Mouse (Mus musculus) stomach, postnatal 0 days (tissue): ENCODE measurements around the gene Fam114a1. TPM values are rescaled to one million over a fixed set of nuclear protein-coding genes. Genes with fewer than 3 reads are reported as not detected.

ENCODE experiments used
- ATAC-seq: fragments of 200-750 bp; cut with Nextera tagmentation; 2 replicates; pipeline ENCODE4 v1.8.0; 2017; ENCODE audit not compliant: low FRiP score, low TSS enrichment
- DNase-seq: peaks from one replicate; pipeline ENCODE4 v3.0.0-alpha.2; 2016; ENCODE audit warnings: low spot score
- H3K27ac ChIP-seq: fragments of 300-500 bp; sonication (generic); replicated peaks from 2 replicates; pipeline ENCODE4 v1.5.1; 2014; ENCODE audit warnings: mild to moderate bottlenecking, control low read depth
- H3K27me3 ChIP-seq: fragments of 300-500 bp; sonication (generic); 2 replicates; pipeline ENCODE4 v1.6.1; 2014; ENCODE audit warnings: low read length; ENCODE audit not compliant: control insufficient read depth, insufficient read depth
- H3K36me3 ChIP-seq: fragments of 300-500 bp; sonication (generic); 2 replicates; pipeline ENCODE4 v1.6.1; 2014; ENCODE audit warnings: low read length, mixed read lengths; ENCODE audit not compliant: control insufficient read depth, insufficient read depth
- H3K4me1 ChIP-seq: fragments of 300-500 bp; sonication (generic); replicated peaks from 2 replicates; pipeline ENCODE4 v1.6.1; 2014; ENCODE audit warnings: antibody characterized with exemption; ENCODE audit not compliant: control insufficient read depth, insufficient read depth
- H3K4me2 ChIP-seq: fragments of 300-500 bp; sonication (generic); replicated peaks from 2 replicates; pipeline ENCODE4 v1.6.1; 2014; ENCODE audit warnings: low read depth, mild to moderate bottlenecking, control low read depth, moderate library complexity
- H3K4me3 ChIP-seq: fragments of 300-500 bp; sonication (generic); 2 replicates; pipeline ENCODE4 v1.5.1; 2014; ENCODE audit warnings: low read depth, low read length, control low read depth
- H3K9ac ChIP-seq: fragments of 300-500 bp; sonication (generic); 2 replicates; pipeline ENCODE4 v1.6.1; 2014; ENCODE audit warnings: mild to moderate bottlenecking, low read length, control low read depth, mixed read lengths
- H3K9me3 ChIP-seq: fragments of 300-500 bp; sonication (generic); 2 replicates; pipeline ENCODE4 v1.6.1; 2016; ENCODE audit warnings: low read length; ENCODE audit not compliant: control insufficient read depth
- CTCF ChIP-seq: IDR thresholded peaks from 2 replicates; pipeline ENCODE4 v1.5.1; 2016; ENCODE audit warnings: antibody characterized with exemption, low read depth, mild to moderate bottlenecking, moderate library complexity
- EP300 ChIP-seq: optimal IDR thresholded peaks from 2 replicates; pipeline ENCODE3; 2016; ENCODE audit warnings: antibody characterized with exemption
- WGBS: fragments of 180-500 bp; shearing (Covaris S2); extraction: QIAGEN DNeasy Blood & Tissue Kit; methylation state at CpG from one replicate; pipeline ENCODE4 v1.1.7; 2014; 5-methylcytosine and 5-hydroxymethylcytosine counted together
- polyA plus RNA-seq: library from polyadenylated mRNA; unstranded; fragments of >200 nt; fragmentation: Nextera tagmentation; extraction: Ambion mirVana; gene quantifications from 2 replicates; pipeline ENCODE4 v1.2.1, GENCODE M21; 2015

The Fam114a1 gene
- polyA plus RNA-seq, 1 experiment from 2014 or later = 31.0 TPM

- DNase-seq (peak; percentile 42), ATAC-seq (no peak)
- Histone ChIP-seq H3K36me3 (peaks cover 15% of the 10 kb centered on the region), H3K4me1 (no peaks in the 10 kb centered on the region), H3K9ac (no peak overlapping the region), H3K27me3 (no peaks in the 10 kb centered on the region), H3K9me3 (no peaks in the 10 kb centered on the region), H3K4me3 (no peak overlapping the region), H3K4me2 (no peak overlapping the region), H3K27ac (no peak overlapping the region)
- TF ChIP-seq CTCF = no peak
- TF ChIP-seq EP300 = no peak
- WGBS = 49% methylated on average over 6 of the region's 6 CpGs
These were observed 56.0 kb downstream of the Fam114a1 start for GRCm38 (mm10) chr5:65025916-65026315.

- Histone ChIP-seq H3K36me3 (peaks cover 14% of the 10 kb centered on the region), H3K4me3 (no peak overlapping the region), H3K4me1 (no peaks in the 10 kb centered on the region), H3K9ac (no peak overlapping the region), H3K27ac (no peak overlapping the region), H3K9me3 (no peaks in the 10 kb centered on the region), H3K4me2 (no peak overlapping the region), H3K27me3 (no peaks in the 10 kb centered on the region)
- WGBS = 67% methylated on average over 9 of the region's 9 CpGs
- ATAC-seq (no peak), DNase-seq (no peak)
- TF ChIP-seq CTCF (no peak), EP300 (no peak)
These were observed 56.9 kb downstream of the Fam114a1 start for GRCm38 (mm10) chr5:65026776-65027175.

GRCm38 (mm10) chr5:65028019-65028418 lies 58.1 kb downstream of the Fam114a1 start:
- Histone ChIP-seq H3K27me3 (no peaks in the 10 kb centered on the region), H3K9me3 (no peaks in the 10 kb centered on the region), H3K4me2 (no peak overlapping the region), H3K9ac (no peak overlapping the region), H3K36me3 (peaks cover 17% of the 10 kb centered on the region), H3K27ac (no peak overlapping the region), H3K4me3 (no peak overlapping the region), H3K4me1 (no peaks in the 10 kb centered on the region)
- no peak for DNase-seq
- 38% methylated on average over 9 of the region's 9 CpGs for WGBS
- TF ChIP-seq CTCF (no peak), EP300 (no peak)
- ATAC-seq = no peak

GRCm38 (mm10) chr5:65036597-65036996 lies 66.7 kb downstream of the Fam114a1 start:
- Histone ChIP-seq H3K36me3 (peaks cover 20% of the 10 kb centered on the region), H3K4me1 (no peaks in the 10 kb centered on the region), H3K27me3 (no peaks in the 10 kb centered on the region), H3K9ac (no peak overlapping the region), H3K4me3 (no peak overlapping the region), H3K4me2 (no peak overlapping the region), H3K27ac (no peak overlapping the region), H3K9me3 (no peaks in the 10 kb centered on the region)
- TF ChIP-seq CTCF (no peak), EP300 (no peak)
- WGBS = 81% methylated on average over 13 of the region's 13 CpGs
- no peak for DNase-seq
- ATAC-seq = no peak

GRCm38 (mm10) chr5:65038305-65038704 lies 68.4 kb downstream of the Fam114a1 start:
- DNase-seq (no peak), ATAC-seq (no peak; the same call in 1 of the 2 replicates)
- Histone ChIP-seq H3K9ac (no peak overlapping the region), H3K36me3 (peaks cover 15% of the 10 kb centered on the region), H3K9me3 (no peaks in the 10 kb centered on the region), H3K4me2 (no peak overlapping the region; the same call in 1 of the 2 replicates), H3K4me1 (no peaks in the 10 kb centered on the region), H3K27me3 (no peaks in the 10 kb centered on the region), H3K27ac (0 out of 2 replicates have a peak overlapping the region, but pooled peaks have one; percentile 30), H3K4me3 (no peak overlapping the region)
- TF ChIP-seq EP300 (no peak), CTCF (no peak)
- WGBS = 52% methylated on average over 9 of the region's 9 CpGs

- no peak for DNase-seq
- Histone ChIP-seq H3K4me3 (no peak overlapping the region), H3K4me1 (no peaks in the 10 kb centered on the region), H3K27ac (peak overlapping the region; percentile 71), H3K27me3 (no peaks in the 10 kb centered on the region), H3K9me3 (no peaks in the 10 kb centered on the region), H3K4me2 (no peak overlapping the region), H3K9ac (no peak overlapping the region), H3K36me3 (peaks cover 11% of the 10 kb centered on the region)
- peak; percentile 40; the same call in 1 of the 2 replicates for ATAC-seq
- WGBS = 62% methylated on average over 11 of the region's 11 CpGs
- no peak for TF ChIP-seq EP300
- TF ChIP-seq CTCF = no peak
These were observed 69.1 kb downstream of the Fam114a1 start for GRCm38 (mm10) chr5:65038811-65039571.
